Mouse (Mus musculus) neural tube, embryonic 11.5 days (tissue): ENCODE measurements around the gene Helt. TPM values are rescaled to one million over a fixed set of nuclear protein-coding genes. Genes with fewer than 3 reads are reported as not detected.
A peak's percentile ranks its signal among the peaks of the same experiment; 100 is the strongest.

Source experiments
- ATAC-seq: fragments of 200-750 bp; cut with Nextera tagmentation; 2 replicates; pipeline ENCODE4 v1.8.0; 2017; ENCODE audit warnings: moderate number of reproducible peaks, mild to moderate bottlenecking, moderate TSS enrichment, moderate library complexity; ENCODE audit not compliant: insufficient read depth, low FRiP score, low TSS enrichment
- DNase-seq: peaks from one replicate; pipeline ENCODE4 v3.0.0-alpha.2; 2015; ENCODE audit warnings: low spot score
- H3K27ac ChIP-seq: fragments of 300-500 bp; sonication (generic); 2 replicates; pipeline ENCODE4 v1.5.1; 2014; ENCODE audit warnings: low read depth, mild to moderate bottlenecking, low read length
- H3K27me3 ChIP-seq: fragments of 300-500 bp; sonication (generic); 2 replicates; pipeline ENCODE4 v1.6.1; 2014; ENCODE audit warnings: mild to moderate bottlenecking, low read length, mixed read lengths; ENCODE audit not compliant: control insufficient read depth, insufficient read depth
- H3K36me3 ChIP-seq: fragments of 300-500 bp; sonication (generic); 2 replicates; pipeline ENCODE4 v1.6.1; 2014; ENCODE audit warnings: mild to moderate bottlenecking, low read length, moderate library complexity, mixed read lengths; ENCODE audit not compliant: control insufficient read depth, insufficient read depth
- H3K4me1 ChIP-seq: fragments of 300-500 bp; sonication (generic); 2 replicates; pipeline ENCODE4 v1.6.1; 2014; ENCODE audit warnings: low read length, mixed read lengths; ENCODE audit not compliant: control insufficient read depth, insufficient read depth
- H3K4me2 ChIP-seq: fragments of 300-500 bp; sonication (generic); 2 replicates; pipeline ENCODE4 v1.6.1; 2014; ENCODE audit warnings: low read depth, mild to moderate bottlenecking, moderate library complexity
- H3K4me3 ChIP-seq: fragments of 300-500 bp; sonication (generic); 2 replicates; pipeline ENCODE4 v1.5.1; 2014; ENCODE audit warnings: low read depth, low read length
- H3K9ac ChIP-seq: fragments of 300-500 bp; sonication (generic); 2 replicates; pipeline ENCODE4 v1.6.1; 2014; ENCODE audit warnings: mild to moderate bottlenecking, low read length
- H3K9me3 ChIP-seq: fragments of 300-500 bp; sonication (generic); 2 replicates; pipeline ENCODE4 v1.6.1; 2016; ENCODE audit warnings: low read length; ENCODE audit not compliant: control insufficient read depth
- WGBS: fragments of 180-500 bp; shearing (Covaris S2); extraction: QIAGEN DNeasy Blood & Tissue Kit; methylation state at CpG from one replicate; pipeline ENCODE4 v1.1.7; 2014; 5-methylcytosine and 5-hydroxymethylcytosine counted together
- polyA plus RNA-seq: library from polyadenylated mRNA; unstranded; fragments of >200 nt; fragmentation: Nextera tagmentation; extraction: Ambion mirVana; gene quantifications from 2 replicates; pipeline ENCODE4 v1.2.1, GENCODE M21; 2014

The Helt gene
- polyA plus RNA-seq, 1 experiment from 2014 or later, result 0.60 TPM

GRCm38 (mm10) chr8:46293201-46293600 is 1.3 kb downstream of the Helt start:
- no peak for DNase-seq
- Histone ChIP-seq H3K4me2 (no peak overlapping the region), H3K4me3 (no peak overlapping the region), H3K36me3 (no peaks in the 10 kb centered on the region), H3K9me3 (no peaks in the 10 kb centered on the region), H3K27ac (no peak overlapping the region), H3K4me1 (no peaks in the 10 kb centered on the region; the same call in 1 of the 2 replicates), H3K9ac (no peak overlapping the region), H3K27me3 (peaks cover 83% of the 10 kb centered on the region)
- no peak for ATAC-seq
- 1% methylated on average over 14 of the region's 14 CpGs for WGBS

- Histone ChIP-seq H3K4me2 (no peak overlapping the region), H3K4me3 (no peak overlapping the region; the same call in 1 of the 2 replicates), H3K27me3 (peaks cover 73% of the 10 kb centered on the region), H3K9ac (no peak overlapping the region), H3K9me3 (no peaks in the 10 kb centered on the region), H3K36me3 (no peaks in the 10 kb centered on the region), H3K27ac (no peak overlapping the region), H3K4me1 (no peaks in the 10 kb centered on the region; the same call in 1 of the 2 replicates)
- under 1% methylated on average over 33 of the region's 33 CpGs for WGBS
- DNase-seq (no peak), ATAC-seq (no peak)
Measured at GRCm38 (mm10) chr8:46291931-46292675, 2.4 kb downstream of the Helt start.

DNA sequence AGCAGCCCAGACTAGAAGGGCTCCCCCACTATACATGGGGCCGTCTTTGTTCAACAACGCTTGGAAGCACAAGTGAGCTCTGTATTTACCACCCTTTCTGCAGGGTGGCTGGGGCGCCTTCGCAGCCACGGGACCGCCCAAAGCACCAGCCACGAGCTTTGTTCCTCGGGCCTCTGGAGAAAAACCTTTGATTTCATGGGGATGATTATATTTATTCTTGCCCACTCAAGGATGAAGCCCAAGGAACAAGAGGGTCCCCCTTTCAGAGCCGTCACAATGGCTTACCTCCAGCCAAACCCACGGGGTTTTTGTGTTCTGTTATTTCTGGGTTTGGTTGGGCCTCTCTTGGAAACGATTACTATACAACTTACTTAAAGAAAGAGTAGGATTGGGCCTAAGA is 5.2 kb downstream of the Helt start:
- Histone ChIP-seq H3K4me1 (no peaks in the 10 kb centered on the region; the same call in 1 of the 2 replicates), H3K9me3 (no peaks in the 10 kb centered on the region), H3K4me3 (no peak overlapping the region), H3K27ac (no peak overlapping the region), H3K27me3 (peaks cover 45% of the 10 kb centered on the region), H3K9ac (no peak overlapping the region), H3K4me2 (no peak overlapping the region), H3K36me3 (no peaks in the 10 kb centered on the region)
- no peak for ATAC-seq
- no peak for DNase-seq
- WGBS, result 14% methylated on average over 11 of the region's 11 CpGs

DNA sequence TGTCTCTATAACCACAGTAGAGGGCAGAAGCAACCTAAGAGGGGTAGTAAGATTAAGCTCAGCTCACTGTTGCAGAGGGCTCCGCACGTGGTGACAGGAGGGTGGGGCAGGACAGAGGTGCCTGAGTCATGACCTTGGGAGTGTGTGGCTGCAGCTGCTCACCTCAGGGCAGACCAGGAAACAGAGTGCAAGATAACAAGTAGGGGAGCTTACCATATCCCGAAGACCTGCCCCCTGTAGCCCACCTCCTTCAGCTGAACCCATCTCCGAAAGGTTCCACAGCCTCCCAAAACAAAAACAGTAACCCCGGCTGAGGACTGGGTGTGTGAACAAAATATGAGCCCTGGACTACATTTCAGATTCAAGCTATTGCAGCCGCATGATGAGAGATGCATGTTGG is 6.5 kb downstream of the Helt start:
- ATAC-seq, result no peak
- H3K9ac ChIP-seq, result no peak overlapping the region
- no peak overlapping the region for H3K4me2 ChIP-seq
- H3K4me3 ChIP-seq, result no peak overlapping the region
- WGBS, result 84% methylated on average over 6 of the region's 6 CpGs
- no peak overlapping the region for H3K27ac ChIP-seq
- no peaks in the 10 kb centered on the region for H3K9me3 ChIP-seq
- H3K4me1 ChIP-seq, result no peaks in the 10 kb centered on the region; the same call in 1 of the 2 replicates
- H3K36me3 ChIP-seq, result no peaks in the 10 kb centered on the region
- peaks cover 32% of the 10 kb centered on the region for H3K27me3 ChIP-seq
- no peak for DNase-seq

DNA sequence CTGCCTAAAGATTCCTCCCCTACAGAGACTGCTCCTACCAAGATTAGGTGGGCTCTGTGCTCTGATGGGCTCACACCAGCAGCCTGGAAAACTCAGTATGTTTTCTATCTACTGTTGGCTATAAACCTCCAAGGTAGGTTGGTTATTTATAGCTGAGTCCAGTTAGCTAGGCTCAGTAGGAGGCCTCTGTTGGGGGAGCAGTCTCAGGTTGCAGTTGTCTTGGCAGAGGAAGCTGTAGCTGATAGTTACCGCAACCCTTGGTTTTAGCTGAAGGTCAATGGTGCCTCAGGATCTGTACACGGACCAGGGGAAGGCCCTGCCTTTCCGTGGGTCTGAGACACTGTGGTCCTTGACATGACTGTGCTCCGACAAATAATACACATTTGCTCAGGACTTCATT is 8.5 kb downstream of the Helt start:
- Histone ChIP-seq H3K36me3 (no peaks in the 10 kb centered on the region), H3K27ac (no peak overlapping the region), H3K4me2 (no peak overlapping the region), H3K9me3 (no peaks in the 10 kb centered on the region), H3K4me1 (no peaks in the 10 kb centered on the region), H3K4me3 (no peak overlapping the region), H3K27me3 (peaks cover 12% of the 10 kb centered on the region), H3K9ac (no peak overlapping the region)
- WGBS, result 76% methylated on average over 4 of the region's 4 CpGs
- ATAC-seq (no peak), DNase-seq (no peak)

- H3K27me3 ChIP-seq, result no peaks in the 10 kb centered on the region
- H3K9me3 ChIP-seq, result no peaks in the 10 kb centered on the region
Measured at GRCm38 (mm10) chr8:46281536-46281935, 12.9 kb downstream of the Helt start.

GRCm38 (mm10) chr8:46276939-46277338 is 17.5 kb downstream of the Helt start:
- no peak for ATAC-seq

More at GRCm38 (mm10) chr8:46281536-46281935, 12.9 kb downstream of the Helt start:
- no peak for ATAC-seq
- no peaks in the 10 kb centered on the region for H3K4me1 ChIP-seq
- 18% methylated on average over 13 of the region's 13 CpGs for WGBS
- no peak overlapping the region for H3K9ac ChIP-seq
- H3K36me3 ChIP-seq, result no peaks in the 10 kb centered on the region
- H3K4me3 ChIP-seq, result no peak overlapping the region
- DNase-seq, result peak; percentile 74
- no peak overlapping the region for H3K27ac ChIP-seq
- H3K4me2 ChIP-seq, result no peak overlapping the region

DNA sequence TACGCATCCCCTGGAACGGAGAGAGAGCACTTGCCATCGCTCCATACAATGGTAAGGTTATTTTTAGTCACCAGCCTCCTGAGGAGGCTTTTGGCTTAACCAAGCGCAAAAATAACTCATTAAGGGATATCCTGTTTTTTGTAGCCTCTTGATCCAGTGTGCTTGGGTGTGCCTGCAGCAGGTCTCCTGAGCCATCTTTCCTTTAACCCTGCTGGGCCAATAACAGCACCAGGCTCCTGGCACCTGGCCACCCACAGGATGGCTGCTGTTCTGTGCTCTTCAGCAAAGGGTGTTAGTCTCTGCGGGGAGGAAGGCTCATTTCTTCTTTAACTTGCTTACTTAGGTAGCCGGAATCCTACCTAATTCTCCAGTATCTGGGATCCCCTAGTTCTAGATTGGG is 23.7 kb downstream of the Helt start:
- H3K4me2 ChIP-seq, result no peak overlapping the region
- ATAC-seq (no peak), DNase-seq (no peak)
- H3K27me3 ChIP-seq, result no peaks in the 10 kb centered on the region
- H3K27ac ChIP-seq, result no peak overlapping the region
- no peaks in the 10 kb centered on the region; the same call in 1 of the 2 replicates for H3K4me1 ChIP-seq
- 64% methylated on average over 6 of the region's 6 CpGs for WGBS
- no peak overlapping the region for H3K4me3 ChIP-seq
- no peak overlapping the region for H3K9ac ChIP-seq
- no peaks in the 10 kb centered on the region for H3K9me3 ChIP-seq
- no peaks in the 10 kb centered on the region for H3K36me3 ChIP-seq

More at GRCm38 (mm10) chr8:46276939-46277338, 17.5 kb downstream of the Helt start:
- no peak overlapping the region for H3K27ac ChIP-seq
- H3K9me3 ChIP-seq, result no peaks in the 10 kb centered on the region
- H3K4me1 ChIP-seq, result no peaks in the 10 kb centered on the region
- no peak overlapping the region for H3K9ac ChIP-seq
- no peak overlapping the region for H3K4me3 ChIP-seq
- no peak overlapping the region for H3K4me2 ChIP-seq
- no peaks in the 10 kb centered on the region for H3K27me3 ChIP-seq
- DNase-seq, result no peak
- no peaks in the 10 kb centered on the region for H3K36me3 ChIP-seq
- WGBS, result 89% methylated on average over 14 of the region's 14 CpGs

DNA sequence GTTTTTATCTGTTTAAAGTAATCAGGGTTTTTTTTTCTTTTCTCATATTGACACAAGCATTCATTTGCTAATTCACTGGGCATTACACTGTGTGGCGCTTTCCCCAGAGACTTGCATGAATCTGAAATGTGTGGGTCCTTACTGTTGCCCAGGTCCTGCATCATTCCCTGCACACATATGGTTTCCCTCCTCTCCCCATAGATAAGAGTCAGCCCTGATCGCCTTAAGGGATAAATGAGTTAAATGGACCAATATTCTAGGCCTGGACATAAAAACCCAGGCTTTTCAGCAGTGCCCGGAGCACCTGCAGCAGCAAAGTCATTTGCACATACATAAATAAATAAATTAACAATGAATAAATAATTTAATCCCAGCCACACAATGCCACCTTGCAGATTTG is 24.3 kb downstream of the Helt start:
- Histone ChIP-seq H3K4me1 (no peaks in the 10 kb centered on the region; the same call in 1 of the 2 replicates), H3K27me3 (no peaks in the 10 kb centered on the region), H3K36me3 (no peaks in the 10 kb centered on the region), H3K4me3 (no peak overlapping the region), H3K9ac (no peak overlapping the region), H3K4me2 (no peak overlapping the region), H3K9me3 (no peaks in the 10 kb centered on the region), H3K27ac (no peak overlapping the region)
- DNase-seq (no peak), ATAC-seq (no peak)
- WGBS, result 61% methylated on average over 3 of the region's 3 CpGs
